Mouse (Mus musculus) kidney, postnatal 25 days (tissue): ENCODE data around the gene Tgfb2.

Experiments used
- DNase-seq, 2 experiments: peaks; one replicate each; pipeline ENCODE4 v3.0.0; 2021; ENCODE audit warnings: mixed read lengths in 2 of 2

Gene Tgfb2

GRCm38 (mm10) chr1:186705915-186706248 lies at the start of gene Tgfb2:
TSS of gene Tgfb2 (minus strand) at chr1:186705989.
- DNase-seq, result no peak

GRCm38 (mm10) chr1:186749675-186750283 lies 44.0 kb upstream of the Tgfb2 start:
- DNase-seq, result no peak

GRCm38 (mm10) chr1:186748724-186749653 lies 43.2 kb upstream of the Tgfb2 start, which contains the start of gene Rrp15:
TSS of gene Rrp15 (minus strand) at chr1:186749358.
- DNase-seq, result peak; percentile 83 to 88

DNA sequence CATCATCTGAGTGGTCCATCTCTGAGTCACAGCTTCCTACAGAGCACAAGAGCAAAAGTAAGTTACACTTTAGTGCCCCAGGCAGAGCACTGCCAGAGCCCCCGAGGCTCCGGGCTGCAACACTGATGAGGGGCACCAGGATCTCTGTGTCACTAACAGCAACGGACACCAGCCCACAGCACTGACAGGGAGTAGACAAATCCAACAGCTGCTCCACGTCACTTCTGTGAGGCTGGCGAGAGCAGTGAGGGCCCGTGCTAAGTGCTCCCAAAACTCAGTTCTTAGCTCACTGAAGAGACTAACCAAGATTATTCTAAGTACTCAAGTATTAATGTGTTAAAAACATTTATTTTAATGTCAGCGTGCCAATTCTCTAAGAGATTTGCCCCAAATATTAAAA lies 34.0 kb upstream of the Tgfb2 start:
- DNase-seq, result no peak

DNA sequence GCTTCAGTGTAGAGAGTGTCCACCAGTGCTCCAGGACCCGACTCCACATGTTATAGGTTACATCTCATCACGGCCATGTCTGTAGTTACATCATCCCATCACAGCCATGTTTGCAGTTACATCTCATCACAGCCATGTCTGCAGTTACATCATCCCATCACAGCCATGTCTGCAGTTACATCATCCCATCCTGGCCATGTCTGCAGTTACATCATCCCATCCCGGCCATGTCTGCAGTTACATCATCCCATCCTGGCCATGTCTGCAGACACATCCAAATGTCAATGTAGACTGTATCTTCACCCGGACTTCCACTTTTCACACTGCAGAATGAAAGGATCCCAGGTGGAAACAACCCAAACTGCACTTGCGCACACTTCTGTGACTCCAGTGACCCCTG lies 29.7 kb upstream of the Tgfb2 start:
- DNase-seq, result no peak

DNA sequence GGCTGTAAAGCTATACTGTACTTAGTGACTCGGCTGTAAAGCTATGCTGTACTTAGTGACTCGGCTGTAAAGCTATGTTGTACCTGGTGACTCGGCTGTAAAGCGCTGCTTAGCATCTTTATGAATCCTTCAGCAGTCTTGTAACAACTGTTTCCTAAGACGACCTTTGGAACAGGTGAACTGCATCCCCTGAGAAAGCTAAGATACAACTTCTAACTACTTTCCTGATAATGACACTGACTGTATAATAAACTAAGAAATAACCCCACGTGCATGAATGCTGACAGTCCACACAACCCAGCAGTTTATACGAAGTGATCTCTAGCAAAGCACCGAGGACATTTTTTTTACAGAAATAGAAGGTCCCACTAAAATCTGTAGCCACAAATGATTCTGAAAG lies 27.3 kb upstream of the Tgfb2 start:
- DNase-seq, result no peak

- no peak for DNase-seq
These were observed 23.0 kb upstream of the Tgfb2 start for GRCm38 (mm10) chr1:186728778-186729177.

GRCm38 (mm10) chr1:186726117-186726516 lies 20.3 kb upstream of the Tgfb2 start:
- DNase-seq, result peak; percentile 20 to 50

- no peak for DNase-seq
These were observed 16.5 kb upstream of the Tgfb2 start for GRCm38 (mm10) chr1:186722299-186722698.

GRCm38 (mm10) chr1:186721846-186722245 lies 16.1 kb upstream of the Tgfb2 start:
- DNase-seq, result peak; percentile 74 to 88

DNA sequence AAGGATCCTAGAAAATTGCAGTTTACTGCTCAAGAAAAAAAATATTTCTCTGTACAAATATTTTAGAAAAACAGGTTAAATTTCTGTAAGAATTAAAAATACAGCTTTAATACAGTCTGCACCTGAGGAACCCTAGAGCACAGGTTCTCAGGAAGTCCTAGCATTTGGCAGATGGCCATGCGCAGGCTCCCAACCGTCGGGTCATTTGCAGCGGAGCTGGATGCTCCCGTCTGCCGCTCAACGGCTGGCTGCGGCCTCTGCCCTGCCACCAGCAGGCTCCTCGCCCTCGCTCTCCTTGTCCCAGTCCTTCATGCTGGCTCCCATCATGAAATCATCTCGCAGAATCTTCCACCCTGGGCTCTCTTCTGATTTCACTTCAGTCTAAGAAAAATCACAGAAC lies 15.4 kb upstream of the Tgfb2 start:
- peak; percentile 34 to 55 for DNase-seq

DNA sequence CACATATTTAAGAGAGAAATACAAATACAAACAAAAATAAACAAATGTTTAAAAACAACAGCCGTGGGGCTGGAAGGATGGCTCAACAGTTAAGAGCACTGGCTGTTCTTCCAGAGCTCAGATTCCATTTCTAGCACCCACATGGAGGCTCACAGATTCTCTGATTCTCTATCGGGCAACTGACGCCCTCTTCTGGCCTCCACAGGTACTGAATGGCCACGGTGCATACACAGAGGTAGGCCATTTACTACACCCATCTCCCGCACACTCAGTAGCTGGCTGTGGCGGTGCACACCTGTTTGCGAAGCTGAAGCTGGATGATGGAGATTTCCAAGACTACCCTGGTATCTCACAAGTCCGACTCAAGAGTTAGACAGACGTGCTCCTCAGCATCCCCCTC lies 13.9 kb upstream of the Tgfb2 start:
- DNase-seq, result peak in 1 of 2 experiments; percentile 21

DNA sequence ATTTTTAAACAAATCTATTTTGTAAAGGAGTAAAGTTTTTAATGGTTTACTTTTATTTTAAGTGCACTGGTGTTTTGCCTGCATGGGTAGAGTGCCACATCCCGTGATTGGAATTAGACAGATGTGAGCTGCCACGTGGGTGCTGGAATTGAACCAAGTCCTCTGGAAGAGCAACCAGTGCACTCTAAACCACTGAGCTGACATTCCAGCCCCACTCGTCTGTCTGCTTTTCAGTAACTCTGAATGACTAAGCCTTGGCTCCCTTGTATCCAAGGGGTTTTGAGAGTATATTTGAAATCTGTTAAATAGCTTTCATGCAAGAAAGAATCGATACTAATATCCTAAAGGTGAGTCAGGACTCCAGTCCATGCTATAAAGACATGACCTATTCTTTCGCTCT lies 13.1 kb upstream of the Tgfb2 start:
- peak; percentile 72 to 75 for DNase-seq

GRCm38 (mm10) chr1:186714980-186715896 lies 9.4 kb upstream of the Tgfb2 start:
- no peak for DNase-seq

DNA sequence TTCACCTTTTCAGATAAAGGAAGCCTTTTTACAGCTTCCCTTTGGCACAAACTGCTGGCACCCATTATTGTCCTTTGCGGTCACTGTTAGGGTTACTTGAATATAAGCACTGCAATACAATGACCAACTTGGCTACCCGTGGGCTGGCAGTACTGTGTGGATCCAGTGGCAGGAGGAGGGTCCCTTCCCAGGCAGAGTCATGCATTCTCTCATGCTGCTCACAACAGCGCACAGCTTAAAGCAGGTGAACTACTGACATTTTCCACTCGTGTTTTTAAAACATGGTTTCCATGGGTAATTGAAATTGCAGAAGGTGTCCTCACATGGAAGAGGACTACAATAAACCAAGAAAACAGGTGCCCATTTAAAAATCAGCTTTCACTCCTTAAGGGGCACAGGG lies 8.4 kb upstream of the Tgfb2 start:
- no peak for DNase-seq

DNA sequence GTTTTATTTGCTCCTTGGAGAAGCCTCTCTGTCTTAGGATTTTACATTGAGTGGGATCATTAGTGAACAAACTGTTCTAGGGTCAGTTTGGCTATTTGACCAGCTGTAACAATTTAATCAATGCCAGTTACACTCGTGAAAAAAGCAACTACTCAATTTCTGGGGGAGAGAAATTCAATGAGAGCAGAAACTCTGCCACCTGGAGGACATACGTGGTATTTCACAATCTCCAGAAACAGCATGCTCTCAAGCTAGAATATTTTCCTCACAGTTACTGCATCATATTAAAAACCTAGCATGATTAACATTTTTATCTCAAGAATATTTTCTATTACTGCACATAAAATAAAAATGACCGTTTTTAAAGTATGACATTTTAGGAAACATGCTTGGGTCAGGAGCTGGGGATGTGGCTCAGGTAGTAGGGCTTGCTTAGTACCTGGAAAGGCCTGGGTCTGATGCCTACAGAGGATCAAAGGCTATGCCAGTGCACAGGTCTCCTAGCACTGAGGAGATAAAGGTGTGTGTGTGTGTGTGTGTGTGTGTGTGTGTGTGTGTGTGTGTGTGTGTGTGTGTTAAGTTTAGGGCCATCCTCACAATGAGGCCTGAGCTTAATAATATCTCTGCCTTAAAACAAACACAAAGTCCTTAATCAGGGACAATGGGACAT lies 7.1 kb upstream of the Tgfb2 start:
- DNase-seq, result peak in 1 of 2 experiments; percentile 70

GRCm38 (mm10) chr1:186705203-186705914 lies 430 bp downstream of the Tgfb2 start:
- peak; percentile 50 to 79 for DNase-seq

GRCm38 (mm10) chr1:186703980-186704701 lies 1.6 kb downstream of the Tgfb2 start:
- DNase-seq, result peak; percentile 13 to 43

DNA sequence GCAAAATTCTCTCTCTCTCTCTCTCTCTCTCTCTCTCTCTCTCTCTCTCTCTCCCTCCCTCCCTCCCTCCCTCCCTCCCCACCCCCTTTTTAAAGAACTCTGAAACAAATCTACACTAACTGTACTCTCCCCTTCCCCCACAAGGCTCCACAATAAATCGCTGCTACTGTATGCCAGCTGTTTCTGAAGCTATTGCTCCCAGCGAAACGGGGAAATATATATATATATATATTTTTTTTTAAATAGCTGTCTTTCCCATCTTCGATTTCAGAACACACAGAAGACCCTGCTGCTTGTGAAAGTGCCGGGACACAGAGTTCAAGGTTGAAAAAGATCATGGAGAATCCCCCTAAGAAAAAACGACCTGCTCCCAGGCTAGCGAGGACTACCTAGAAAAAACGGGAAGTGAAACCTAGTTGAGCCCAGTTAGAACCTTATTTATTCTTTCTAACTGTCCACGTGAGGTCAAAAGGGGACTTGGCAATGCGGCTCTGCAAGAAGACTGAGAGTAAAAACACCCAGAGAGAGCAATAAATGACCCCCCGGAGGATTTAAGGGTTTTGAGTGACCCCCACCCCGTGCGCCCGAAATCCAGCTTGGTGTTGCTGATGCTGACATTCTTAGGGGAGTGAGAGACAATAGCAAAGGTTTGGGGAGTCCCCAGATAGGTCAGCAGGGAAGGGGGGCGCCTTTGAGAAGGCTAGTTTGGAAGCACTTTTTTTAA lies 2.4 kb downstream of the Tgfb2 start:
- DNase-seq, result peak in 1 of 2 experiments; percentile 32
